In genomic region chr7:30373501-30373962, GRCm38 (mm10) we compare ENCODE assay signal across 8 mouse cellular contexts. TPM values are rescaled to one million over a fixed set of nuclear protein-coding genes. Genes with fewer than 3 reads are reported as not detected.
DNase-seq lines count a peak whose midpoint lies in the region; ATAC-seq and TF ChIP-seq lines count a peak whose summit lies in the region.

No protein-coding gene starts in this region.

- no peaks in the 10 kb centered on the region for H3K27me3 ChIP-seq in embryonic facial prominence, embryonic 15.5 days
- H3K27me3 ChIP-seq in limb, embryonic 14.5 days (ENCODE audit: control insufficient read depth, insufficient read depth, low read length): no peaks in the 10 kb centered on the region
- H3K27me3 ChIP-seq in midbrain, postnatal 0 days (ENCODE audit: insufficient read depth, low read length): no peaks in the 10 kb centered on the region

- under 1% methylated on average over 21 of the region's 21 CpGs for WGBS in bone marrow, adult 2 months
- under 1% methylated on average over 21 of the region's 21 CpGs for WGBS in embryonic facial prominence, embryonic 15.5 days
- under 1% methylated on average over 21 of the region's 21 CpGs for WGBS in limb, embryonic 14.5 days
- WGBS in midbrain, postnatal 0 days: under 1% methylated on average over 21 of the region's 21 CpGs

- H3K9me3 ChIP-seq in embryonic facial prominence, embryonic 15.5 days (replicated peaks): no peaks in the 10 kb centered on the region
- no peaks in the 10 kb centered on the region for H3K9me3 ChIP-seq in limb, embryonic 14.5 days (ENCODE audit: control insufficient read depth, low read length)
- no peaks in the 10 kb centered on the region for H3K9me3 ChIP-seq in midbrain, postnatal 0 days (ENCODE audit: low read length)

- TF ChIP-seq POLR2A in bone marrow, adult 2 months (IDR thresholded peaks at IDR 0.05; ENCODE audit: borderline replicate concordance, control insufficient read depth, low read depth, low read length): peak; percentile 24; the same call in 1 of the 2 replicates
- 0 out of 2 replicates have a peak, but pooled peaks have one; percentile 59 for TF ChIP-seq POLR2A in limb, embryonic 14.5 days (IDR thresholded peaks at IDR 0.05; ENCODE audit: borderline replicate concordance, extremely low read depth, insufficient read depth, insufficient read length)

- peak; percentile 98 for ATAC-seq in embryonic facial prominence, embryonic 15.5 days (ENCODE audit: insufficient number of reproducible peaks, low FRiP score, low TSS enrichment, low read depth)
- ATAC-seq in limb, embryonic 14.5 days (ENCODE audit: low FRiP score, low read depth): peak; percentile 98
- ATAC-seq in midbrain, postnatal 0 days (ENCODE audit: low FRiP score): peak; percentile 97

- peak overlapping the region; percentile 41 for H3K9ac ChIP-seq in embryonic facial prominence, embryonic 15.5 days
- H3K9ac ChIP-seq in limb, embryonic 14.5 days (ENCODE audit: low read depth, low read length, severe bottlenecking): peak overlapping the region; percentile 57
- peak overlapping the region; percentile 68 for H3K9ac ChIP-seq in midbrain, postnatal 0 days (replicated peaks; ENCODE audit: low read length, poor library complexity, severe bottlenecking)

- H3K4me3 ChIP-seq in bone marrow, adult 2 months (replicated peaks; ENCODE audit: control insufficient read depth, low read depth, low read length): peak overlapping the region; percentile 67
- H3K4me3 ChIP-seq in embryonic facial prominence, embryonic 15.5 days (replicated peaks): peak overlapping the region; percentile 57
- H3K4me3 ChIP-seq in limb, embryonic 14.5 days (replicated peaks; ENCODE audit: low read length): peak overlapping the region; percentile 42
- peak overlapping the region; percentile 40 for H3K4me3 ChIP-seq in midbrain, postnatal 0 days (ENCODE audit: low read depth, low read length)

- peak overlapping the region; percentile 69 for H3K4me2 ChIP-seq in embryonic facial prominence, embryonic 15.5 days (replicated peaks)
- H3K4me2 ChIP-seq in limb, embryonic 14.5 days (replicated peaks; ENCODE audit: low read depth, low read length, severe bottlenecking): peak overlapping the region; percentile 60
- H3K4me2 ChIP-seq in midbrain, postnatal 0 days (ENCODE audit: low read depth, low read length, poor library complexity, severe bottlenecking): peak overlapping the region; percentile 62

- peak; percentile 99 for TF ChIP-seq CTCF in bone marrow, adult 2 months (IDR thresholded peaks at IDR 0.05; ENCODE audit: control insufficient read depth, insufficient read depth, low read length)
- TF ChIP-seq CTCF in midbrain, postnatal 0 days (IDR thresholded peaks at IDR 0.05): peak; percentile 99

- H3K27ac ChIP-seq in bone marrow, adult 2 months (ENCODE audit: control insufficient read depth, insufficient read depth, low read depth, low read length, poor library complexity): no peak overlapping the region
- H3K27ac ChIP-seq in embryonic facial prominence, embryonic 15.5 days (replicated peaks): peak overlapping the region; percentile 74
- H3K27ac ChIP-seq in limb, embryonic 14.5 days (replicated peaks; ENCODE audit: low read depth, low read length): 0 out of 2 replicates have a peak overlapping the region, but pooled peaks have one; percentile 48
- H3K27ac ChIP-seq in midbrain, postnatal 0 days (ENCODE audit: low read depth, low read length): peak overlapping the region; percentile 72

- no peaks in the 10 kb centered on the region for H3K4me1 ChIP-seq in bone marrow, adult 2 months (ENCODE audit: control insufficient read depth, insufficient read depth, low read length)
- 0 out of 2 replicates have a peak, but pooled peaks cover 3% of the 10 kb centered on the region for H3K4me1 ChIP-seq in embryonic facial prominence, embryonic 15.5 days
- no peaks in the 10 kb centered on the region for H3K4me1 ChIP-seq in limb, embryonic 14.5 days (ENCODE audit: control insufficient read depth, insufficient read depth, low read length)
- H3K4me1 ChIP-seq in midbrain, postnatal 0 days (ENCODE audit: insufficient read depth, low read length): peaks cover 4% of the 10 kb centered on the region; the same call in 1 of the 2 replicates

- peak; percentile 96 for DNase-seq in 416B (ENCODE audit: low read depth)
- peak; percentile 93 for DNase-seq in heart, adult 8-10 months (ENCODE audit: low spot score)
- DNase-seq in kidney, adult 9 months: peak; percentile 97
- peak; percentile 97 for DNase-seq in limb, embryonic 14.5 days (ENCODE audit: low spot score)
- peak; percentile 99 for DNase-seq in midbrain, postnatal 0 days (ENCODE audit: low spot score)
- DNase-seq in spleen, postnatal 14 days (ENCODE audit: low spot score in 2 of 2): peak; percentile 58 to 75

- no peaks in the 10 kb centered on the region for H3K36me3 ChIP-seq in embryonic facial prominence, embryonic 15.5 days
- H3K36me3 ChIP-seq in limb, embryonic 14.5 days (ENCODE audit: control insufficient read depth, insufficient read depth, low read length): no peaks in the 10 kb centered on the region
- H3K36me3 ChIP-seq in midbrain, postnatal 0 days (ENCODE audit: insufficient read depth, low read length): no peaks in the 10 kb centered on the region

RNA-seq across cellular contexts. Expression of gene Lrfn3, which starts 11.0 kb away (rescaled TPM):
- 0.45 and 0.70 TPM in 2 replicates for polyA plus RNA-seq in bone marrow, adult 2 months (2011; ENCODE audit: insufficient read depth, insufficient read length, low replicate concordance, missing spikeins)
- polyA plus RNA-seq in embryonic facial prominence, embryonic 15.5 days (2015; fragmentation: Nextera tagmentation; extraction: Ambion mirVana): 5.7 and 6.6 TPM in 2 replicates
- 1 to 10 TPM; 1.3 to 2.4 (median 1.6) TPM for total RNA-seq in heart, adult 8-10 months (2022)
- 11.5 and 17.7 TPM in 2 replicates for polyA plus RNA-seq in limb, embryonic 14.5 days (2012; rRNA removed)
- 6.3 and 6.9 TPM in 2 replicates for polyA plus RNA-seq in limb, embryonic 14.5 days (2014; fragmentation: Nextera tagmentation; extraction: Ambion mirVana)
- 44.8 and 47.5 TPM in 2 replicates for total RNA-seq in midbrain, postnatal 0 days (2014; rRNA removed)
- polyA plus RNA-seq in midbrain, postnatal 0 days (2015; fragmentation: Nextera tagmentation; extraction: Ambion mirVana): 22.1 and 24.8 TPM in 2 replicates

RNA-seq across cellular contexts. Expression of gene Tyrobp, which starts 40.0 kb away (rescaled TPM):
- polyA plus RNA-seq in bone marrow, adult 2 months (2011; ENCODE audit: insufficient read depth, insufficient read length, low replicate concordance, missing spikeins): 164 and 433 TPM in 2 replicates
- 95.4 and 103 TPM in 2 replicates for polyA plus RNA-seq in embryonic facial prominence, embryonic 15.5 days (2015; fragmentation: Nextera tagmentation; extraction: Ambion mirVana)
- 10 to 100 TPM; 13.5 to 26.2 (median 16.5) TPM for total RNA-seq in heart, adult 8-10 months (2022)
- 54.2 and 79.2 TPM in 2 replicates for polyA plus RNA-seq in limb, embryonic 14.5 days (2012; rRNA removed)
- 69.8 and 84.7 TPM in 2 replicates for polyA plus RNA-seq in limb, embryonic 14.5 days (2014; fragmentation: Nextera tagmentation; extraction: Ambion mirVana)
- 20.6 and 23.5 TPM in 2 replicates for total RNA-seq in midbrain, postnatal 0 days (2014; rRNA removed)
- polyA plus RNA-seq in midbrain, postnatal 0 days (2015; fragmentation: Nextera tagmentation; extraction: Ambion mirVana): 43.7 and 46.5 TPM in 2 replicates

RNA-seq across cellular contexts. Expression of gene Hcst, which starts 46.1 kb away (rescaled TPM):
- polyA plus RNA-seq in bone marrow, adult 2 months (2011; ENCODE audit: insufficient read depth, insufficient read length, low replicate concordance, missing spikeins): 47.8 and 107 TPM in 2 replicates
- polyA plus RNA-seq in embryonic facial prominence, embryonic 15.5 days (2015; fragmentation: Nextera tagmentation; extraction: Ambion mirVana): 2.2 and 2.4 TPM in 2 replicates
- not detected for total RNA-seq in heart, adult 8-10 months (2022)
- polyA plus RNA-seq in limb, embryonic 14.5 days (2012; rRNA removed): 1.9 and 2.2 TPM in 2 replicates
- polyA plus RNA-seq in limb, embryonic 14.5 days (2014; fragmentation: Nextera tagmentation; extraction: Ambion mirVana): 0.70 and 3.0 TPM in 2 replicates
- total RNA-seq in midbrain, postnatal 0 days (2014; rRNA removed): not detected in 2 replicates
- polyA plus RNA-seq in midbrain, postnatal 0 days (2015; fragmentation: Nextera tagmentation; extraction: Ambion mirVana): 0.54 and 0.76 TPM in 2 replicates

RNA-seq across cellular contexts. Expression of gene Nfkbid, which starts 48.0 kb away (rescaled TPM):
- polyA plus RNA-seq in bone marrow, adult 2 months (2011; ENCODE audit: insufficient read depth, insufficient read length, low replicate concordance, missing spikeins): 12.3 and 34.2 TPM in 2 replicates
- polyA plus RNA-seq in embryonic facial prominence, embryonic 15.5 days (2015; fragmentation: Nextera tagmentation; extraction: Ambion mirVana): 1.7 and 1.8 TPM in 2 replicates
- under 1 TPM in 3 of 4 experiments, not detected in 1; 0.12 to 0.46 (median 0.28) TPM for total RNA-seq in heart, adult 8-10 months (2022)
- 3.0 and 3.5 TPM in 2 replicates for polyA plus RNA-seq in limb, embryonic 14.5 days (2012; rRNA removed)
- 1.7 and 2.2 TPM in 2 replicates for polyA plus RNA-seq in limb, embryonic 14.5 days (2014; fragmentation: Nextera tagmentation; extraction: Ambion mirVana)
- 2.1 and 2.2 TPM in 2 replicates for total RNA-seq in midbrain, postnatal 0 days (2014; rRNA removed)
- 2.2 and 2.8 TPM in 2 replicates for polyA plus RNA-seq in midbrain, postnatal 0 days (2015; fragmentation: Nextera tagmentation; extraction: Ambion mirVana)

RNA-seq across cellular contexts. Expression of gene Sdhaf1, which starts 49.8 kb away (rescaled TPM):
- 6.3 and 10.1 TPM in 2 replicates for polyA plus RNA-seq in bone marrow, adult 2 months (2011; ENCODE audit: insufficient read depth, insufficient read length, low replicate concordance, missing spikeins)
- polyA plus RNA-seq in embryonic facial prominence, embryonic 15.5 days (2015; fragmentation: Nextera tagmentation; extraction: Ambion mirVana): 17.9 and 18.8 TPM in 2 replicates
- 10 to 100 TPM; 14.0 to 16.2 (median 15.1) TPM for total RNA-seq in heart, adult 8-10 months (2022)
- polyA plus RNA-seq in limb, embryonic 14.5 days (2012; rRNA removed): 18.6 and 19.2 TPM in 2 replicates
- polyA plus RNA-seq in limb, embryonic 14.5 days (2014; fragmentation: Nextera tagmentation; extraction: Ambion mirVana): 19.7 and 20.7 TPM in 2 replicates
- 11.5 and 14.7 TPM in 2 replicates for total RNA-seq in midbrain, postnatal 0 days (2014; rRNA removed)
- polyA plus RNA-seq in midbrain, postnatal 0 days (2015; fragmentation: Nextera tagmentation; extraction: Ambion mirVana): 16.5 and 16.8 TPM in 2 replicates

Comparison
In these comparisons a context has a peak if more than half of its experiments do, and no peak if none do; other contexts are left out.
1. RNA of gene Hcst, which starts 46.1 kb away (polyA plus RNA-seq): 47.8 to 107 TPM in bone marrow, adult 2 months; 0.70 to 3.0 TPM in limb, embryonic 14.5 days, 2.2 to 2.4 TPM in embryonic facial prominence, embryonic 15.5 days and 0.54 to 0.76 TPM in midbrain, postnatal 0 days; every median in the first group is over 10 times any median in the second.
2. Peak in every context shown above with its lines, with median percentiles within 50 percentile points of each other: DNase-seq, H3K4me3 ChIP-seq, ATAC-seq, H3K4me2 ChIP-seq and H3K9ac ChIP-seq.